Mouse (Mus musculus): ENCODE measurements around the gene Cuta. TPM values are rescaled to one million over a fixed set of nuclear protein-coding genes. Genes with fewer than 3 reads are reported as not detected.
A peak's percentile ranks its signal among the peaks of the same experiment; 100 is the strongest.

The Cuta gene
- polyA plus RNA-seq, 1 experiment, result 166 TPM

DNA sequence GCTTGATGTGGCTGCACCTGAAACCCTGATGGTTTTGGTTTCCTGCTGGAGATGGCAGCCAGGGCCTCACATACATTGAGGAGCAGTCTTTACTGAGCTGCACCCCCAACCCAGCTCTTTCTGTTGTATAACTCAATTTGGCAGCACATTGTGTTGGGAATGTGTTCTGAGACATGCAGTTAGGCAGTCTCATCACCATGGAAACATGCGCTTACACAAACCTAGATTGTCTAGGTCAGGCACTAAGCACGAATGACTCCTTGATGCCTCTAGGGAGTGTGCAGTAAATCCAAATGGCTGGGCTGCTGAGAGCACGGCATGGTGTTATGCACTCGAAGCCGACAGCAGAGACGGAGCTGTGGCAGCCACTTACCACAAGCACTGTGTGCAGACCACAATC, 45.0 kb downstream of the Cuta start:
- no peak for TF ChIP-seq MAX (IDR thresholded peaks at IDR 0.05)
- no peak for TF ChIP-seq CTCF (IDR thresholded peaks at IDR 0.05; ENCODE audit: control insufficient read depth, insufficient read depth, insufficient read length)
- no peak for TF ChIP-seq USF1 (IDR thresholded peaks at IDR 0.05; ENCODE audit: low read depth)
- peaks cover 9% of the 10 kb centered on the region for H3K27me3 ChIP-seq (ENCODE audit: control insufficient read depth, insufficient read depth, insufficient read length)
- no peak overlapping the region for H3ac ChIP-seq (ENCODE audit: control insufficient read depth, insufficient read length, low read depth)
- no peaks in the 10 kb centered on the region for H3K79me3 ChIP-seq (ENCODE audit: low read depth)
- no peak overlapping the region for H3K4me3 ChIP-seq (ENCODE audit: insufficient read depth, poor library complexity, severe bottlenecking)
- no peaks in the 10 kb centered on the region for H3K36me3 ChIP-seq (ENCODE audit: control insufficient read depth, insufficient read depth)
- no peaks in the 10 kb centered on the region for H3K79me2 ChIP-seq (ENCODE audit: control insufficient read depth, insufficient read depth)

DNA sequence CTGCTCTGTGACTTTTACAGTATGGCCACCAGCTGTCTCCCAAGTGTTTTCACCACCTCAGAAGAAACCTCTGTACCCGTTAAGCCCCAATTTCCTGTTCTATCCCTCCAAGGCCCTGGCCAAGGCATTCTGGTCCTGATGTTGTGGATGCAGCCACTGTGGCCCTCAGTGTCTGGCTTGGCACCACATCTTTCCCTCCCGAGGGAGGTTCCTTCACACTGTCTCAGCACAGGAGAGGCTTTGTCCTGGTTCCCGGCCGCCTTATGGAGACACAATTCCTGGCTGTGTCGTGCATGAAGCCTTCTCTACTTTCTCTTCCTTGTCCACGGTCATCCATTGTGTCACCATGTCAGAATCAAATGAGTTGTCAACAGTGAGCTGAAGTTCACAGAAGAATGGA, 45.9 kb downstream of the Cuta start:
- H3ac ChIP-seq (ENCODE audit: control insufficient read depth, insufficient read length, low read depth), result no peak overlapping the region
- peaks cover 9% of the 10 kb centered on the region for H3K27me3 ChIP-seq (ENCODE audit: control insufficient read depth, insufficient read depth, insufficient read length)
- H3K4me3 ChIP-seq (ENCODE audit: insufficient read depth, poor library complexity, severe bottlenecking), result no peak overlapping the region
- H3K79me3 ChIP-seq (ENCODE audit: low read depth), result no peaks in the 10 kb centered on the region
- H3K79me2 ChIP-seq (ENCODE audit: control insufficient read depth, insufficient read depth), result no peaks in the 10 kb centered on the region
- TF ChIP-seq USF1 (IDR thresholded peaks at IDR 0.05; ENCODE audit: low read depth) (no peak), MYOD1 (IDR thresholded peaks at IDR 0.05; ENCODE audit: control insufficient read depth, insufficient read length, low read depth) (no peak), FOSL1 (IDR thresholded peaks at IDR 0.05; ENCODE audit: insufficient read depth, low read length, poor library complexity, severe bottlenecking) (no peak), CTCF (IDR thresholded peaks at IDR 0.05; ENCODE audit: control insufficient read depth, insufficient read depth, insufficient read length) (no peak), CEBPB (IDR thresholded peaks at IDR 0.05; ENCODE audit: low read depth) (no peak), MAX (IDR thresholded peaks at IDR 0.05) (no peak), MYOG (IDR thresholded peaks at IDR 0.05; ENCODE audit: control insufficient read depth, extremely low read depth, insufficient read length) (no peak)
- no peaks in the 10 kb centered on the region for H3K36me3 ChIP-seq (ENCODE audit: control insufficient read depth, insufficient read depth)

DNA sequence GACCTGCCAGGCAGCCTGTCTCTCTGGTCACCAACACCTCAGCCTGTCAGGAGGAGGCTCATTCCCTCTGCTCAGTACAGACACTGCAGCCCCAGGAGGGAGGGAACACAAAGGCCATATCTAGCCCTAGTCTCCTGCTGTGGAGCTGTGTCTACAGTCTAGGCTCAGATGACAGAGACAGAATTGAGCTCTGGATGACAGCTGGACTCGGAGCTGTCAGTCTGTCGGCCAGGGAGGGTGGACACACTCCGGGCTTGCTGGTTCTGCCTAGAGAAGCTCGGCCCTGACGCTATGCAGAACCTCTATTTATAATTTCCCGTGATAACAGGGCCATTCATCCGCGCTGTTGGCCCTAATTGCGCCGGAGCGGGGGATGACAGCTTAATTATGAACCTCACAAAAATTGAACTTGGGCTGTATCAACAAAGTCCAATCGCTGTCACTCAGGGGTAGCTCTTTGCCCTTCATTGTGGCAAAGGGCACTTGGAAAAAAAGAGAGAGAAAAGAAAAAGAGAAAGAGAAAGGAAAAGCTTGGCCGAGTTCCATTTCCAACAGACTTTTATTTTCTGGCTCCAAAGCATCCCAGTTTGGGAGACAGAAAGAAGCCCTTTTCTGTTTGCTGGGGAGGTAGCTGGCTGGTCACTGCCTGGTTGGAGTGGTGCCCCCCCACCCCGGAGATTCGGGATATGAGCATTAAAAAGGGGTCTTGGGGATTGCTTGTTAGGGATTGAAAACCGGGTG, 46.6 kb downstream of the Cuta start:
- no peak overlapping the region for H3K4me3 ChIP-seq (ENCODE audit: insufficient read depth, poor library complexity, severe bottlenecking)
- TF ChIP-seq CEBPB (IDR thresholded peaks at IDR 0.05; ENCODE audit: low read depth) (no peak), MYOG (IDR thresholded peaks at IDR 0.05; ENCODE audit: control insufficient read depth, extremely low read depth, insufficient read length) (no peak), MYOD1 (IDR thresholded peaks at IDR 0.05; ENCODE audit: control insufficient read depth, insufficient read length, low read depth) (no peak), FOSL1 (IDR thresholded peaks at IDR 0.05; ENCODE audit: insufficient read depth, low read length, poor library complexity, severe bottlenecking) (no peak), USF1 (IDR thresholded peaks at IDR 0.05; ENCODE audit: low read depth) (no peak), MAX (IDR thresholded peaks at IDR 0.05) (no peak), CTCF (IDR thresholded peaks at IDR 0.05; ENCODE audit: control insufficient read depth, insufficient read depth, insufficient read length) (no peak)

DNA sequence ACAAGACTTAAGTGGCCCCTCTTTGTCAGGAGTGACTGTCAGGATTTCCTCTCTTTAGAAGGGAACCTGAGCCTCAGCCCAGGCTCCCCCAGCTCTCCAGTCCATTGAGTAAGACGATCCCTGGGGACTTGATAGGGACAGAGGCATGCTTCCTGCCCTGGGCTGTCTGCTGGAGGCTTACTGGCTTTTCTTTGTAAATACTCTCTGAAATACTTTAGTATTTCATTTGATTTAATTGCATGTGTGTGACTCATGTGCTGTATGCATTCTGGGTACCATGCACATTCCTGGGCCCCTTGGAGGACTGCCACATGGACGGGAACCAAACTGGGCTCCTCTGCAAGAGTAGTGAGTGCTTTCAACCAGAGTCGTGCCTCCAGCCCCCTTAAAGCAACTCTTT, 51.4 kb downstream of the Cuta start:
- Histone ChIP-seq H3K27me3 (ENCODE audit: control insufficient read depth, insufficient read depth, insufficient read length) (no peaks in the 10 kb centered on the region), H3K79me2 (ENCODE audit: control insufficient read depth, insufficient read depth) (peaks cover 17% of the 10 kb centered on the region), H3K36me3 (ENCODE audit: control insufficient read depth, insufficient read depth) (no peaks in the 10 kb centered on the region), H3ac (ENCODE audit: control insufficient read depth, insufficient read length, low read depth) (no peak overlapping the region), H3K79me3 (ENCODE audit: low read depth) (peaks cover 5% of the 10 kb centered on the region), H3K4me3 (ENCODE audit: insufficient read depth, poor library complexity, severe bottlenecking) (no peak overlapping the region)
- no peak for TF ChIP-seq USF1 (IDR thresholded peaks at IDR 0.05; ENCODE audit: low read depth)
- TF ChIP-seq CEBPB (IDR thresholded peaks at IDR 0.05; ENCODE audit: low read depth), result peak; percentile 70
- peak; percentile 66 for TF ChIP-seq FOSL1 (IDR thresholded peaks at IDR 0.05; ENCODE audit: insufficient read depth, low read length, poor library complexity, severe bottlenecking)
- TF ChIP-seq CTCF (IDR thresholded peaks at IDR 0.05; ENCODE audit: control insufficient read depth, insufficient read depth, insufficient read length), result no peak
- TF ChIP-seq MAX (IDR thresholded peaks at IDR 0.05), result peak; percentile 54
- no peak for TF ChIP-seq MYOG (IDR thresholded peaks at IDR 0.05; ENCODE audit: control insufficient read depth, extremely low read depth, insufficient read length)
- TF ChIP-seq MYOD1 (IDR thresholded peaks at IDR 0.05; ENCODE audit: control insufficient read depth, insufficient read length, low read depth), result no peak

More for the DNA sequence above, 46.6 kb downstream of the Cuta start:
- H3K79me2 ChIP-seq (ENCODE audit: control insufficient read depth, insufficient read depth), result no peaks in the 10 kb centered on the region
- H3K27me3 ChIP-seq (ENCODE audit: control insufficient read depth, insufficient read depth, insufficient read length), result peaks cover 9% of the 10 kb centered on the region
- no peak overlapping the region for H3ac ChIP-seq (ENCODE audit: control insufficient read depth, insufficient read length, low read depth)
- H3K36me3 ChIP-seq (ENCODE audit: control insufficient read depth, insufficient read depth), result no peaks in the 10 kb centered on the region
- no peaks in the 10 kb centered on the region for H3K79me3 ChIP-seq (ENCODE audit: low read depth)

DNA sequence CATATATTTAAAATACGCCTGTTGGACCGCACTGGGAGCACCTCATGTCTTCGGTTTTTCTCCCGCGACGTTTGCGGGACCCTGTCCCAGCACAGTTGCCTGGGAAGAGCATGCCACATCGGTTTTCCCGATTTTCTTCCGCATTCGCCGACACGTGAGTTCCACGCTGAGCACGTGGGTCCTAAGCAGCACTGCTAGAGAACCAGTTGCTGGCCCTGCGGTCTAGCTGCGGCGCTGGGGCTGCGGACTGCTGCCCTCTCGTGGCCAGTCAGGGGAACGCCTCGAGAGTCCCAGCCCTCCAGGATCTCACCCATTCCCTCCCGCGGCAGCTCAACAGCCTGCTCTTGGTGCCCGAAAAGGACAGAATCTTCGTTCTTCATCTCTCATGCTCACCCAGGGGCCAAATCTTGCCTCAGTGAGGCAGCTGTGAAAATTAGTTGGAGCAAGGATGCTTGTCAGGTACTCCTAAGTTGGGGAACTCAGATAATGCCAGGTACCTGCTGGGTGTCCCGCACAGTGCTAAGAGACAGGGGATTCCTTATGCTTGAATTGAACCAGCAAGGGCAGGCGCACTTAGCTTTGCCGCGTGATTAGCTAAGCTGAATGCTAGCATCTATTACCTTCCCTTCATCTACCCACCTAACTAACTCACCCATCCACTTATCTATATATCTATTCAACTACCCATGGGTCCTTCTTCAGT, 53.2 kb downstream of the Cuta start:
- Histone ChIP-seq H3K79me3 (ENCODE audit: low read depth) (peaks cover 5% of the 10 kb centered on the region), H3K36me3 (ENCODE audit: control insufficient read depth, insufficient read depth) (no peaks in the 10 kb centered on the region), H3ac (ENCODE audit: control insufficient read depth, insufficient read length, low read depth) (peak overlapping the region; percentile 49), H3K4me3 (ENCODE audit: insufficient read depth, poor library complexity, severe bottlenecking) (peak overlapping the region; percentile 42), H3K27me3 (ENCODE audit: control insufficient read depth, insufficient read depth, insufficient read length) (no peaks in the 10 kb centered on the region), H3K79me2 (ENCODE audit: control insufficient read depth, insufficient read depth) (peaks cover 17% of the 10 kb centered on the region)
- peak; percentile 96 for TF ChIP-seq USF1 (IDR thresholded peaks at IDR 0.05; ENCODE audit: low read depth)
- TF ChIP-seq CTCF (IDR thresholded peaks at IDR 0.05; ENCODE audit: control insufficient read depth, insufficient read depth, insufficient read length), result peak; percentile 98
- no peak for TF ChIP-seq MYOG (IDR thresholded peaks at IDR 0.05; ENCODE audit: control insufficient read depth, extremely low read depth, insufficient read length)
- no peak for TF ChIP-seq FOSL1 (IDR thresholded peaks at IDR 0.05; ENCODE audit: insufficient read depth, low read length, poor library complexity, severe bottlenecking)
- peak; percentile 99 for TF ChIP-seq MAX (IDR thresholded peaks at IDR 0.05)
- TF ChIP-seq CEBPB (IDR thresholded peaks at IDR 0.05; ENCODE audit: low read depth), result no peak
